ENCODE assay signal across 18 mouse cellular contexts in the genomic region with DNA sequence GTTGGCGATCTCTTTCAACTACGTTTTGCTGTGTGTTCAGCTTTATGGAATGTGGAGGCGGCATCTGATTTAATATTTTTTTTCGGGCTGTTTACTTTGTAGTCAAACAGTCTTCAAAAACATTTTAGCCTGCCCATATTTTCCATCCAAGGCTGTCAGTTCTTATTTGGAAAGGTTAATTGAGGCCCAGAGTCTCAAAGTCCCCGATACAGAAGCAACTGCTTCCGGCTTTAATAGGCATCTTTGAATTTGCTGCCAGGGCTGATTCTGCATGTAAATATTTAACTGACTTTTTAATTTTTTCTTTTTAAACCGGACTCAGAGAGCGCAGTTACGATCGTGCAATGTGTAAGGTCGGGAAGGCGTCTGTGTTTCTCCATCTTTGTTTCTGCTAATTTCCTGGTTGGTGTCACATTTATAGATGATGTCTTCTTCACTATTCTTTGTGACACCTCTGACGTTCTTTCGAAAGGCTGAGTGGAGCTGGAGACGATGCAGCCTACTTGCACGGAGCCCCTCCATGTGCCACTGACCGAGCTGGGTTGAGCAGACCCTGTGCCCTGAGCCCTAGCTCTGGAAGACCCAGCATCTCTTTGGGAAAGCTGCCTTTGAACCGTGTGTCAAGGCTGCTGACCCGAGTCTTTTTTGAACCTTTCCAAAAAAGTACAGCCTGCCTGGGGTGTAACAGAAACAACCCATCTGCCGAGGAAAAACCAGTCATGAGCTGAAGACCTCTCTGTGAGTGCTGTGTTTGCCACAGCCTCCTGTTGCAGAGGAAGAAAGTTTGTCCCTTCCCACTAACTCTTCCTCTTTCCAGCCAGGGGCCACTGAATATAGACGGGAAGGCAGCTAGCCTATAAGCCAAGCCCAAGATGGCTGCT.
A peak's percentile ranks its signal among the peaks of the same experiment; 100 is the strongest.
DNase-seq lines count a peak whose midpoint lies in the region; ATAC-seq and TF ChIP-seq lines count a peak whose summit lies in the region.
"Had no signal": no experiment of that assay in that cellular context is flagged by ENCODE, and none has a peak within 500 bp of the region (broad histone marks: within the 10 kb centered on the region; RNA-seq: fewer than 3 reads in every experiment).

No protein-coding gene starts in this region.

- no peak overlapping the region for H3K4me3 ChIP-seq in kidney, postnatal 0 days (replicated peaks; ENCODE audit: low read depth, low read length)
- H3K4me3 ChIP-seq in lung, postnatal 0 days (ENCODE audit: low read depth, low read length) = no peak overlapping the region
- H3K4me3 ChIP-seq: embryonic facial prominence, embryonic 15.5 days; limb, embryonic 15.5 days had no signal

- 0 out of 2 replicates have a peak, but pooled peaks cover 6% of the 10 kb centered on the region for H3K4me1 ChIP-seq in kidney, postnatal 0 days (replicated peaks; ENCODE audit: insufficient read depth, low read length)
- H3K4me1 ChIP-seq in lung, postnatal 0 days (ENCODE audit: insufficient read depth, low read depth, low read length) = no peaks in the 10 kb centered on the region
- H3K4me1 ChIP-seq: embryonic facial prominence, embryonic 15.5 days; limb, embryonic 15.5 days had no signal

- H3K9me3 ChIP-seq in kidney, postnatal 0 days (replicated peaks; ENCODE audit: low read length) = no peaks in the 10 kb centered on the region
- H3K9me3 ChIP-seq in lung, postnatal 0 days (ENCODE audit: low read length) = no peaks in the 10 kb centered on the region
- H3K9me3 ChIP-seq: embryonic facial prominence, embryonic 15.5 days; limb, embryonic 15.5 days had no signal

- WGBS in kidney, postnatal 0 days = 59% methylated on average over 21 of the region's 21 CpGs
- WGBS in lung, postnatal 0 days = 47% methylated on average over 21 of the region's 21 CpGs

- H3K9ac ChIP-seq in kidney, postnatal 0 days (ENCODE audit: low read depth, low read length) = no peak overlapping the region
- no peak overlapping the region for H3K9ac ChIP-seq in lung, postnatal 0 days (replicated peaks; ENCODE audit: low read depth)
- H3K9ac ChIP-seq: embryonic facial prominence, embryonic 15.5 days; limb, embryonic 15.5 days; liver, postnatal 0 days had no signal

- no peak for ATAC-seq in kidney, postnatal 0 days (replicated peaks; ENCODE audit: low FRiP score, low read depth)
- peak; percentile 73 for ATAC-seq in lung, postnatal 0 days
- ATAC-seq: forebrain, embryonic 16.5 days; liver, postnatal 0 days had no signal

- no peak for TF ChIP-seq CTCF in kidney, postnatal 0 days (IDR thresholded peaks at IDR 0.05; ENCODE audit: low read depth)
- TF ChIP-seq CTCF in lung, postnatal 0 days (IDR thresholded peaks at IDR 0.05) = no peak

- no peaks in the 10 kb centered on the region for H3K36me3 ChIP-seq in kidney, postnatal 0 days (ENCODE audit: insufficient read depth, low read length)
- no peaks in the 10 kb centered on the region for H3K36me3 ChIP-seq in lung, postnatal 0 days (ENCODE audit: insufficient read depth, low read length)
- H3K36me3 ChIP-seq: embryonic facial prominence, embryonic 15.5 days; limb, embryonic 15.5 days had no signal

- no peaks in the 10 kb centered on the region for H3K27me3 ChIP-seq in kidney, postnatal 0 days (ENCODE audit: insufficient read depth, low read length)
- no peaks in the 10 kb centered on the region for H3K27me3 ChIP-seq in lung, postnatal 0 days (replicated peaks; ENCODE audit: insufficient read depth, low read length)
- H3K27me3 ChIP-seq: embryonic facial prominence, embryonic 15.5 days; limb, embryonic 15.5 days had no signal

- H3K27ac ChIP-seq in kidney, postnatal 0 days = peak overlapping the region; percentile 27; the same call in 1 of the 2 replicates
- H3K27ac ChIP-seq in lung, postnatal 0 days (ENCODE audit: low read length) = peak overlapping the region; percentile 69
- H3K27ac ChIP-seq: embryonic facial prominence, embryonic 15.5 days; limb, embryonic 15.5 days had no signal

- TF ChIP-seq EP300 in lung, postnatal 0 days (IDR thresholded peaks at IDR 0.05) = peak; percentile 20; the same call in 1 of the 2 replicates

- intact Hi-C loops in left cerebral cortex, postnatal 36 days (cut with DNase I) = no loop called here

- DNase-seq in NIH3T3 (ENCODE audit: low read depth) = peak; percentile 14
- DNase-seq in kidney, adult 18-20 months = peak; percentile 6
- peak; percentile 64 for DNase-seq in kidney, postnatal 0 days (ENCODE audit: low spot score)
- DNase-seq in lung, postnatal 0 days (ENCODE audit: low spot score) = peak; percentile 64
- DNase-seq in spleen, postnatal 4 days (ENCODE audit: low spot score in 2 of 2) = no peak
- no peak for DNase-seq in layer of hippocampus, adult 18-20 months (ENCODE audit: low spot score in 2 of 2)
- DNase-seq in left cerebral cortex, postnatal 36 days (ENCODE audit: low spot score in 2 of 2) = no peak
- DNase-seq in cerebellum, adult 8-10 months = no peak
- DNase-seq: adrenal gland, postnatal 14 days; cerebellum, adult 11 months; cerebellum, postnatal 25 days; heart, postnatal 10 days; liver, postnatal 0 days; retina, postnatal 1 day had no signal

- peak overlapping the region; percentile 26 for H3K4me2 ChIP-seq in kidney, postnatal 0 days (ENCODE audit: low read length)
- no peak overlapping the region for H3K4me2 ChIP-seq in lung, postnatal 0 days (replicated peaks; ENCODE audit: low read depth, low read length)
- H3K4me2 ChIP-seq: embryonic facial prominence, embryonic 15.5 days; heart, embryonic 11.5 days; limb, embryonic 15.5 days had no signal

Comparison
In these comparisons a context has a peak if more than half of its experiments do, and no peak if none do; other contexts are left out.
1. DNase-seq: peak in NIH3T3 (single experiment), kidney, adult 18-20 months (single experiment), kidney, postnatal 0 days (single experiment) and lung, postnatal 0 days (single experiment); none in spleen, postnatal 4 days (0 of 2), layer of hippocampus, adult 18-20 months (0 of 2), left cerebral cortex, postnatal 36 days (0 of 2) and cerebellum, adult 8-10 months (single experiment).